Mouse (Mus musculus): ENCODE data around the gene Npas2. TPM values are rescaled to one million over a fixed set of nuclear protein-coding genes. Genes with fewer than 3 reads are reported as not detected.

The Npas2 gene
- total RNA-seq, 2 experiments from 2014 or later, result 3.9 to 4.5 TPM

- DNase-seq, result peak; percentile 42
Observed at GRCm38 (mm10) chr1:39284786-39285185, 91.3 kb downstream of the Npas2 start.

- DNase-seq, result no peak
Observed at GRCm38 (mm10) chr1:39287076-39287475, 93.5 kb downstream of the Npas2 start.

GRCm38 (mm10) chr1:39287831-39288230 is 94.3 kb downstream of the Npas2 start:
- DNase-seq, result no peak

- DNase-seq, result no peak
Observed at GRCm38 (mm10) chr1:39288425-39288824, 94.9 kb downstream of the Npas2 start.

GRCm38 (mm10) chr1:39292001-39292400 is 98.5 kb downstream of the Npas2 start:
- no peak for DNase-seq

GRCm38 (mm10) chr1:39298294-39298693 is 104.8 kb downstream of the Npas2 start:
- DNase-seq, result no peak

GRCm38 (mm10) chr1:39300243-39300642 is 106.7 kb downstream of the Npas2 start:
- DNase-seq, result no peak

GRCm38 (mm10) chr1:39300676-39301075 is 107.1 kb downstream of the Npas2 start:
- no peak for DNase-seq

GRCm38 (mm10) chr1:39302246-39302645 is 108.7 kb downstream of the Npas2 start:
- no peak for DNase-seq

- no peak for DNase-seq
Observed at GRCm38 (mm10) chr1:39303054-39303649, 109.6 kb downstream of the Npas2 start.

GRCm38 (mm10) chr1:39307291-39307690 is 113.8 kb downstream of the Npas2 start:
- no peak for DNase-seq

- no peak for DNase-seq
Observed at GRCm38 (mm10) chr1:39307971-39308370, 114.4 kb downstream of the Npas2 start.

- DNase-seq, result no peak
Observed at GRCm38 (mm10) chr1:39309548-39309947, 116.0 kb downstream of the Npas2 start.

GRCm38 (mm10) chr1:39312345-39312967 is 118.9 kb downstream of the Npas2 start:
- no peak for DNase-seq

GRCm38 (mm10) chr1:39313352-39314245 is 120.1 kb downstream of the Npas2 start:
- no peak for DNase-seq

GRCm38 (mm10) chr1:39317935-39318334 is 124.4 kb downstream of the Npas2 start:
- no peak for DNase-seq

- no peak for DNase-seq
Observed at GRCm38 (mm10) chr1:39318870-39319269, 125.3 kb downstream of the Npas2 start.

- no peak for DNase-seq
Observed at GRCm38 (mm10) chr1:39321954-39322353, 128.4 kb downstream of the Npas2 start.

GRCm38 (mm10) chr1:39325228-39325627 is 131.7 kb downstream of the Npas2 start:
- DNase-seq, result no peak

GRCm38 (mm10) chr1:39327546-39327945 is 134.0 kb downstream of the Npas2 start:
- no peak for DNase-seq

- DNase-seq, result peak; percentile 39
Observed at GRCm38 (mm10) chr1:39330857-39331594, 137.5 kb downstream of the Npas2 start.

- no peak for DNase-seq
Observed at GRCm38 (mm10) chr1:39332456-39332855, 138.9 kb downstream of the Npas2 start.
